Mouse (Mus musculus) neutrophil, adult 5-6 weeks (primary cell): ENCODE results near the gene Cux1. TPM values are rescaled to one million over a fixed set of nuclear protein-coding genes. Genes with fewer than 3 reads are reported as not detected.

Experiments used
- ATAC-seq: fragments of 151-379, 151-347 bp; 2 replicates; pipeline ENCODE4 v1.8.0; 2017; ENCODE audit warnings: mild to moderate bottlenecking, moderate TSS enrichment; ENCODE audit not compliant: insufficient number of reproducible peaks, poor library complexity, low FRiP score, severe bottlenecking; ENCODE audit errors: extremely low read depth
- total RNA-seq: library from RNA; stranded (forward); fragments of 200-1000 nt; gene quantifications from 2 replicates; pipeline ENCODE4 v1.2.3, GENCODE M21; 2017

Gene Cux1
- total RNA-seq, 1 experiment from 2014 or later: 126 TPM

DNA sequence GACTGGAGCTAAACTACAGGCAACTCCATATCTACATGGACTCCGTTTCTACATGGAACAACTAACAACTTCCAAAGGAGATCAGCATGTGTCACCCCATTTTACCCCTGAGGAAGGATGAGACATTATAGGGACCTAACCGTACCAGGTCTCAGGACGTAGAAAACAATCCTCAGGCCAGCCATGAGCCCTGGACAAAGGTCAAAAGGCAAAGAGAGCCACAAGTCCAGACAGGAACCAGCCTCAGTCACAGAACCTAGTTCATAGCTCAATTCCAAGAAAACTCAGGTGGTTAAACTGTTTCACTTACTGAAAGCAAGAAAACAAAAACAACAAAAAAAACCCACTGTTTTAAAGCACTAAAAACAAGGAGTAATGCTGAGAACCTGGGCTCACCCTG, 50.7 kb downstream of the Cux1 start:
- ATAC-seq: no peak

DNA sequence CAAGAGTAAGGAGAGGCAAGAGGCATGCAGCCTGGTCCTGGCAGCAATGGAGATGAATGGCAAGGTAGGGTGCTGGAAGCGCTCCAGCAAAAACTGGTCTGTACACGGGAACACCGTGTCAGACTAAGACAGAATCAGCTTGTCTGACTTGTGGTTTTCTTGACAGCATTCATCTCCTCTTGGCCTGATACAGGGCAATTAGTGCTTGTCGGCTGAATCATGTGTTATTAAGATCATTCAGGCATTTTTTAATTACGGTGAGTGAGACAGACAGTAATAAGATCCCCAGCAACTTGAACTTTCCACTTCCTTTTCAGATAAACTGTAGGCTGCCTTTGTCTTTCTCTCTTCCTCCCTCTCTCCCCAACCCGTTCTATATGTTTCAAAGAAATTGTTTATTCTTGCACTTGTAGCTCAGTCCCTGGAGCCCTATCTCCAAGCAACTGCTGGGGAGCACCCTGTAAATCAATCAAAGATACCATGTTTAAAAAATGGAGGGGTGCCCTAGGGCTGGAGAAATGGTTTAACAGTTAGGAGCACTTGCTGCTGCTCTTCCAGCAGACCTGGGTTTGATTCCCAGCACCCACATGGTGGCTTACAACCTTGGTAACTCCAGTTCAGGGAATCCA, 53.1 kb downstream of the Cux1 start:
- no peak for ATAC-seq

DNA sequence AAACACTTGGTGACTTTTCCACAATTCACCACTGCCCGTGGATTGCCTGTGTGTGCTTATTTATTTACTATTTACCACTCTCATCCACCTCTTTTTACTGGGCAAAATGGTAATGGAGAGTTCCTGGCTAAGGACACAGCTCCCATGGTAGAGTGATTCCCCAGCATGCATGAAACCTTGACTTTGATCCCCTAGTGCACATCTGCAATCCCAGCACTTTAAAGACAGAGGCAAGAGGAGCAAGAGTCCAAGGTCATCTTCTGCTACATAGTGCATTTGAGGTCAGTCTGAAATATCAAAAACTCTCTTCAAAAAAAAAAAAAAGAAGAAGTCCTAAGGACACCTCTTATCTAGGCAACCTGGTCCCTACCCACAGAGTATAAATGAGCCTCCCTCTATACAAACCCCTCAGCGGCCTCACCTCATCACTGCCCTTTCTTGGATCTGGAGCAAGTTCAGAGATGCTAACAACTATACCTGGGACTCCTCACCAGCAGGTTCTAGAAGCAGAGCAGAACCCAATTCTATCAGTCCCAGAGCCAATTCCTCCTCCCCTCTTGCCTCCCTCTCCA, 55.1 kb downstream of the Cux1 start:
- no peak for ATAC-seq

DNA sequence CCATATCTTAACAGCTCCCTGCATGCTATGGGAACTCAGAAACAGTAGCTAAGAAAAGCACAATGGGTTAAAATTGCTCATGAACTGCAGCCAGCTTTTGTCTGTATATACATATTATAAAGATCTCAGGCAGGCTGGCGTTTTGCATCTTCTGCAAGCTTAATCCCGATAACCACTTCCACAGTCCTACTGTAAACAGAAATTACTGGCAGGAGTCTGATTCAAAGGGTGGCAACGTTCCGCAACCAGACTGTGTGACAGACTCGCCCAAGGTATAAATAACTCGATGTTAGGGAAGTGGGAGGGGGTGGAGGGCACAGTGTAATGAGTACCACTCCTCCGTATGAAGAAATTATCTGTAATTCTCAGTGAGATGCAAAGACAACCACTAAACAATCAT, 55.9 kb downstream of the Cux1 start:
- no peak for ATAC-seq

DNA sequence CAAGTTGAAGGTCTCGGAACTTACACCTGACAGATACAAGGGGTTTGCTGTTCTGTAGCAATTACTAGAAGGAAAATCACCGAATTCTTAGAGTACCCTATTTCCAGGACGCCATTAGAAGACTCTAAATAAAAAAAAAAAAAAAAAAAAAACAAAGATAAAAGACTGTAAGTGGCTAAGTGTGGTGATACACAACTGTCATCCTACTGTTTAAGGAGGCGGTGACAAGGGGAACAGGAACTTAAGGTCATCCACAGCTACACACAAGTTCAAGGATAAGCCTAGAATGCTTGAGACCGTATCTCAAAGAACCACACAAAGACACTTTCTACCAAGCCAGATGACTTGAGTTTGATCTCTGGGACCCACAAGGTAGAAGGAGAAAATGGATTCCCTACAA, 56.7 kb downstream of the Cux1 start:
- no peak for ATAC-seq

DNA sequence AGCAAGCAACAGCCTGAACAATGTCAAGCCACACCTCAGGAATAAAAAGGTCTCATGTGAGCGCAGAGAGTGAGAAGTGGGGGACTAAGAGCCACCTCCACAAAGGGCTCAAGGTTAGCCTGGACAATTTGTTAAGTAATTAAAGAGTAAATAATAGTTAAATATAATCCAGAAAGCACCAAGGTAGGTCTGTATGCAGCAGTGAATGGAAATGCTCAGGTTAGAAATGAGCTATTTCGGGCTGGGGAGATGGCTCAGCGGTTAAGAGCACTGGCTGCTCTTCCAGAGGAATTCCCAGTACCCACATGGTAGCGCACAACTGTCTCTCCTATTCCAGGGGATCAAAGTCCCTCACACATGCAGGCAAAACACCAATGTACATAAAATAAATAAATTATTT, 59.7 kb downstream of the Cux1 start:
- no peak for ATAC-seq

DNA sequence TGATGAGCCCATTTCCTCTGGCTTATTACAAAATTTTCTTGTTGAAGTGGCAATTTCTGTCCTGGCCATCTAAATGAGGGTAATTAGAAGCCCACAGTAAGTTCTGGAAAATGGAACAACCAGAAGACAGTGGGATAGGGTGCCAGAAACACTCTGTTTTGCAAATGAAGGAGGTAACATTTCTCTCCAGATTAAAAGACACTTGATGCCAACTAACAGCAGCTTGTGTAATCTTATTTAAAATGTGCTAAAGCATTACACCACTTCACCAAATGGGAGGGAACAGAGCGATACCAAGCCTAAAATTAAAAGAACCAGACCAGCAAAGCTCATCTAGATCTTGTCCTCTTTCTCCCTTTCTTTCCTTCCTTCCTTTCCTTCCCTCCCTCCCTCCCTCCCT, 61.0 kb downstream of the Cux1 start:
- ATAC-seq: no peak

DNA sequence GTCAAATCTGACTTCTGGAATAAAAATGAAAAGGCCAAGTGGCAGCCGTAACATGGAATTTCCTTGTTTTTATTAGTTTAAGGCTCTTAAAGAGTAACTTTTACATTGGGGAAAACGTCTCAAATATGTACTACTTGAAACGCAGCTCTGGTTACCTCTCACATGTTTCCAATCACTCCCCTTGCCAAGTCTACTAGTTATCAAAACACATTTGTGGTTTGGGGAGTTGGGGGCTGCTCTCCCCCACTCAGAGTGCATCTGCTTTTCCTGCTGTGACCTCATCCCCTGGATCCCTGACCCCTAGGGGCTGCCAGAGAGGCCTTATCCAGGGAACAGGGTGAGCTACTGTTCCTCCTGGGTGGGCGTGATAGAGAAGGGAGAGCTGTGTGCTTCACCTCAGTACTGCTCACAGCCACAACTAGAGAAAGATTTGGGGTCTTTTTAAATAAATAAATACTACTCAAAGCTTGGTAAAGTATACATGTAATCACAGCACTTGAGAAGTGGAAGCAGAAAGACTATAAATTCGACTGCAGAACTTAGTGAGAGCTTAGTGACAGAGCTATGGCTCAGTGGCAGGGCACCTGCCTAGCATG, 64.7 kb downstream of the Cux1 start:
- ATAC-seq: no peak

DNA sequence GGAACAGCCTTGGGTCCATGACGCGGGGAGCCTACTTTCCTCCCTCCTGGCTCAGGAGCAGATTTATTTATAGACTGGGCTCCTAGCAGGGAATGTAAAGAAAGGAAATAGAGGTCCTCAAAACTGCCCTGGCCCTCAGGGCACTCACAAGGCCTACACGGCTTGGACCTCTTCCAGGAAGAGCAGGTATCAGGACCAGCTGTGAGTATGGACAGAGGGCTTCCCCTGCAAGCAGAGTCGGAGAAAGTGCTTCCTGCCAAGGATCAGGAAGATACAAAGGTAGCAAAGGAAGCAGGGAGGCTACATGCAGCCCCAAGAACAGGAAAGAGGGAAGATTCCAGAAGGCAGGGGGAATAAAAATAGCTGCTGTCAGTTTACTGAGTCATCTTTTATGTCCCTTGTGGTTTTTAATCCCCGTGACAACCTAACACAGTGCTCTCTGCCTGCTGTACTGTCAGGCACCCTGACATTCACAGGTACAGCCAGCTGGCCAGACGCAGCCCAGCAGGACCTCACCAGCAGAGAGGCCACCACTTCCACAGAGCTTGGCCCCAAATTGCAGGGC, 66.9 kb downstream of the Cux1 start:
- no peak for ATAC-seq

DNA sequence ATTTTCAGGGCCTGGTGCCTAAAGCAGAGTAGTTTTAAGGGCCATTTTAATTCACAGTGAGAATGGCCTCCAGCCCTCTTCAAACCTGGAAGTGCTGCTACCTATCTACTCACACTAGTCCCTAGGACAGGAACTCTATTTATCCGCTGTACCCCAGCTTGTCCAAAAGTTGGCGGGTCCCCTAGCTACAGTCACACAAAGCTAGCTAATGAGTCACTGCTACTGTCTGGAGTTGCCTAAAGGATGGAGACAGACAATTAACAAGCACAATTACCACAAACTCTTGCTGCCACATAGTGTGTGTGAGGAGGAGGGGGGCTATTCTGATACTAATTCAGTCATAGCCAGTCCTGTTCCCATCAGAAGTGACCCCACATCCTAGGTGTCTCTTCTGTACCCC, 68.0 kb downstream of the Cux1 start:
- ATAC-seq: no peak

DNA sequence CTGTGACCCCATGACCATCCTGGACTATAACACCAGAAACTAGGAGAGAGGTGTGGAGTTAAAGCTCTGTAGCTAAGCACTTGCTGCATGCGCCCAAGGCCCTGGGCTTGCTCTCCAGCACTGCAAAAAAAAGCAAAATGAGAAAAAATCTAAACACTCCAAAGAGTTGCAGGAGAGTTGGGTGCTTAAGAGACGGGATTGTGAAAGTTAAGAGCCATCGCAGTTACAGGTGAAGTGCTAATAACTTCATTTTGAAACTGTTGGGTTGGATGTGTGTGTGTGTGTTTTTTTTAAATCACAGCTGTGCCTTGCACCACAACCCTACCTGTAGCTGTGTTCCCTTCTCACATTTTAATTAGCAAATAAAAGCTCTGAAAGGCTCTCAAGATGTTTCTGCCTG, 68.5 kb downstream of the Cux1 start:
- no peak for ATAC-seq

DNA sequence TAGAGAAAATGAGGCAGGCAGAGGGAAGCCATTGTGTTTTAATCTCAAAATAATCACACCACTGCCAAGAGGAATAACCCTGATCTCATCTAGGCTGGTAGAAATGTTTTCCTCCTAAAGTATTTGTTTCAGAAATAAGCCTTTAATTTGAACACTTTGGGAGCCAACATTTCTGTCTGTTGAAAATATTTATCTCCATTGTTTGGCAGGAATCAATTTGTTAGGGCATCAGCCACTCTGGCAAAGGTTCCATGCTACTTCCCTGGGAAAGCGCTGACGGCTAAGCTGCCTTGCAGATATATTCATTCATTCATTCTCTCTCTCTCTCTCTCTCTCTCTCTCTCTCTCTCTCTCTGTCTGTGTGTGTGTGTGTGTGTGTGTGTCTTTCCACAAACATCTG, 70.0 kb downstream of the Cux1 start:
- ATAC-seq: no peak

DNA sequence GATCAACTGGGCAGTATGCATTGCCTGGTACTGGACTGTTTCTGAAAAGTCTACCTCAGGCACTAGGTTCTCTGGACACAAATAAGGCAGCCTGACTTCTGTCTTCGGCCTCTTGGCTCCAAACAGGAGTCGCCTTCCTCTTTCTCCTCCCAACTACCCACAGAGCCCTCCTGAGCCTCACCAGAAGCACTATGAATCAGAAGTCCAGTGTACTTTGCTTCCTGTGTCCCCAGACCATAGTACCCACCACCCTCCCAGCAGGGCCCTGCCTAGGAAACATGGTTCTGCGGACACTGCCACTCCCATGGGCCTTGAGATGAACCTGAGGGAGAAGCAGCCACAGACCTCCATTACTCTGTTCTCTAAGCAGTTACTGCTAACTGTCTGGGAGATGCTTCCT, 71.7 kb downstream of the Cux1 start:
- ATAC-seq: no peak

DNA sequence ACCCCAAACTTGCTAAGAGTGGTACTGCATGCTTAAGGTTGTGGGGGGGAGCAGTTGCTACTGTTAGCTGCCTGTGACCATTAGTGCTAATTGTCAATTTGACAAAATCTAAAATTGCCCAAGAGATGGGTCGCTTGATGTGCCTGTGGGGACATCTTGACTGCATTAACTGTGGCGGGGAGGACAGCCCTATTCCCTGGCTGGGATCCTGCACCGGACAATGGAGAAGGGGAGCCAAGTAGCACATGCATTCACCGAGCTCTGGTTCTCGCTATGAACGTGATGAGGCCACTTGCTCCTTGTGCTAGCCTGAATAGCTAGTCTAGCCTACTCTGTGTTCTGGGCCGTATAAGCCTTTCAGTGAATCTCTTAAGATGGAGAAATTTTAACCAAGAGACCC, 72.4 kb downstream of the Cux1 start:
- ATAC-seq: no peak

DNA sequence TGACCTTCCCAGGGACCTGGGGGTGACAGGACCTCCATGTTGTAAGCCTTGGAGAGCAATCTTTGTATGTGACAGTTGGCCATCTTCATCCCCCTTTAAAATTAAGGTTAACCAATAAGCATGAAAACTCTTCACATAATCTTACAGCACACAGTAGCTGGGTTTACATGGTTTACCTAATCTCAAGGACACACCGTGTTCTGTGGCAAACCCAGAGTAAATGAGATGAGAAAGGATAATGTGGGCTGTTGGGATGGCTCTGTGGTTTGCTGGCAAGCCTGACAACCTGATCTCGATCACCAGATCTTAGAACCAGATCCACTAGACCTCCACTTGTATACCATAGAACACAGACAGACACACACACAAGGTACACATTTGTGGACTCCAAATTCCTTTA, 73.0 kb downstream of the Cux1 start:
- ATAC-seq: no peak

DNA sequence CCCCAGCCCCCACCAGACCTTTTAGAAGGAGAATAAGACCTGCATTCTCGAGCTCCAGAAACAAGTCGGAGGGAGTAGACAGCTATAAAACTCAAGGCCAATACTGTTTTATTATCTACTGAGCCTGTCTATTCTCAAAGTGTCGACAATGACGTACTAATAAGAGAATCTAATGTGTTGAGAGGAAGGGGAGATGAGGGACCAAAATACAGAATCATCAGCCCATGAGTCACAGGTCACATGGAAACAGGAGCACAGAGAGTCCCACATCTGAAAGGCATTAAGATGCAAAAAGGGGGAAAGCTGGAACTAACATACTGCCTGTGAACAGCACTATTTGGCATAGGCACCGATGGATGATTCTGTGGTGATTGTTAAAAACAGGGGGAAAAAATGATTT, 77.8 kb downstream of the Cux1 start:
- ATAC-seq: no peak

DNA sequence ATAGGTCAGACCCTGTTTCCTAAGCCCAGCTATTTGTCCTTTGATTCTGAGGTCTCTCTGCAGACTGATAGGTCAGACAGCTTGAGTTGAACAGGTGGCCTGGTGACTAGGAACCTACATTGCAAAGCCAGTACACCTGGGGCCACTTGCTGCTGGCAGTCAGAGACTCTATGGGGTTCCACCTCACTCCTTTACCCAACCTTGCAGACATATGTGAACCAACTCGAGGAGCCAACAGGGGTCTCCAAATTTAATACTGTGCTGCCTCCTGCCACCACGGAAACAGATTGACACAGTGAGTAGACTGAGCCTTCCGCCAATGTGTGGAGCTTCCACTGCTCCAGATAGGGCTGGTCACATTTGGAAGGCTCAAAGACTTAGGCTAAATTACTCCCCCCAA, 78.6 kb downstream of the Cux1 start:
- ATAC-seq: no peak

DNA sequence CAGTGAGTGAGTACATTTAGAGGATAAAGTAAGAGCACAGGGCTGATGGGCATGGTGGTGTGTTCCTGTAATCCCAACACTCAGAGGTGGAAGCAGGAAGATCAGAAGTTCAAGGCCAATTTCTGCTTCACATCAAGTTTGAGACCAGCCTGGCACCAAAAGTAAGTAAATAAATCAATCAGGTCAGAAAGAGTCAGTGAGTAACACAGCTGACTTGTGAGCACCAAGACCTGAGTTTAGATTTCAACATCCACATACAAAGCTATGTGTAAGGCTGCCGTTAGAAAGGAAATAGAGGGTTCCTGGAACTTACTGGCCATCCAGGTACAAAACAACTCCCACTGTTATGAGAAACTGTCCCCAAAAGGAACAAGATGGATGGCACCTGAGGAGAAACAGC, 79.1 kb downstream of the Cux1 start:
- no peak for ATAC-seq

DNA sequence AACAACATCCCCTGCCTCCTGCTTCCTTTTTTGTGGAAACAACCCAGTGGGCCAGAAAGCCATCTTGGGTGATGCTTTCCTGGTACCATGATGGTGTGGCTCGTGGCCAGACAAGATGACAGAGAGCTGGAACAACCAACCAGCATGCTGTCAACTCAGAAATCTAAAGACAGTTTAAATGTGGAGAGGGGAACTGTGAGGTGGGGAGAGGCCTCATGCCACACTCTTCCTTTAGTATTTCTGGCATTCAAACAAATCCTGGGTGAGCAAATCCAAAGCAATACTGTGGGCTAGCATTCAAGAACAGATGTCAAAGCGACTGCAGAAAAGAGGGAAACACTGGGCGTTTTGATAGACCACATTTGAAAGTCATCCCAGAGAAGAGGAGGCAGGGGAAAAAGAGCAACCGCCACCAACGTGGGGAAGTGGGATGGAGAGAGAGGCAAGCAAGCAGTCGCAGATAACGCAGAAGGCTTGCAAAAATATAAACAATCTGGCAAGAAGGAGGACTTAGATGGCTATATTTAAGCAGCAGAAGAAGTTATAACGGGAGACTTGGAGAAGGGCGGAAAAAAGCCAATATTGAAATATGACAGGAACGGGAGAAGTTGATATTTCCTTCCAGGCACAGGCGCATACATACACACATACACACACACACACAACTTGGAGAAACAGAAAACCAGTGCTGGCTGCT, 79.7 kb downstream of the Cux1 start:
- ATAC-seq: no peak

DNA sequence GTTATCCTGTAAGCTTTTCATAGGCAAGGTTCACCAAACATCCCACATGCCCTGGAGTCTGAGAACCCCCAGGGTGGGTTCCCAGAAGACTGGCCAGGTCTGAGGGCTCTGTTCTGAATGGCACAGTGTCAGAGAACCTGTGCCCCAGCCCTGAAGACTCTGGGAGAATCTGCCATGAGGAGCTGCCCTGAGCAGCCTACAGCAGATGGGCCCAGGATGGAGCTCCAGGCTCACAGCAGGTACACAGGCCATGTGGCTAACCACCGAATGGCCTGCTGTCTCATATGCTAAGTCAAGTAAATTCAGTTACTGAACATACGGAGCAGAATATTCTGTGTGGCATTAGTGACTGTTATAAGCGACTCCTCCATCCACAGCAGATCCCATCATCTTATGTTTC, 80.9 kb downstream of the Cux1 start:
- ATAC-seq: no peak
